Mouse (Mus musculus) gastrocnemius, postnatal 10 days (tissue): ENCODE measurements at regions not wholly inside any gene's neighbourhood (a gene's known extent, or its start where the extent isn't known, plus 50 kb on each side); places are given as distances from the start of the nearest gene placed in this dataset.

Source experiments
- DNase-seq: peaks from one replicate; pipeline ENCODE4 v3.0.0; 2021; ENCODE audit warnings: mixed read lengths

GRCm38 (mm10) chr7:98768460-98768859 is 65.6 kb downstream of the Thap12 start:
- no peak for DNase-seq

- DNase-seq = no peak
These were observed 65.7 kb upstream of the Wnt11 start for GRCm38 (mm10) chr7:98769111-98769734.

DNA sequence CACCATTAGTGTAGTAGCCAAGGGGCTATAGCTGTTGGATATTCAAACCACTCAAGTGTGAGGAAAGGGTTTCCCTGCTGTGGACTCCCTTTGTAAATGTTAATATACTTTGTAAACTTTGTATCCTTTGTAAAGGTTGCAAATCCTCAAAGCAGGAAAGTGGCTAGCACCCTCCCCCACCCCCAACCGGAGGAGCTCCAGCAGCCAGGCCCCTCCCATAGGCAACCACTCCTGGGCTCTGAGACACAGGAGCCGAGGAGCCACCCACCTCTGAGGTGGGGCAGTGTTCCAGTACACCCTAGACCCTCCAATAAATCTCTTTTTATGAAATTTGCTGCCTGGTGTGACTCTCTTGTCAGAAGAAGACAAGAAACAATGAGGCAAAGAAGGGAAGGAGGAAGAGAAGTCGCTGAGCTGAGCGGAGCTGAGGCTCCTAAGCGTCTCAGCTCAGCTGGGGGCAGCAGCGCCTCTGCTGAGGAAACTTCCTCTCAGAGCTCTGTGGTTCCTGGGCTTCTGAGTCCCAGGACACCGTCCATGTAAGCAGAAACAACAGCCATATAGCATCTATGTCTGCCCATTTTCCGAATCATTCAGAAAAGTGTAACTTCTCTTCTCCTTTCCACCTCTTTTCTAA is 64.5 kb upstream of the Wnt11 start:
- no peak for DNase-seq

DNA sequence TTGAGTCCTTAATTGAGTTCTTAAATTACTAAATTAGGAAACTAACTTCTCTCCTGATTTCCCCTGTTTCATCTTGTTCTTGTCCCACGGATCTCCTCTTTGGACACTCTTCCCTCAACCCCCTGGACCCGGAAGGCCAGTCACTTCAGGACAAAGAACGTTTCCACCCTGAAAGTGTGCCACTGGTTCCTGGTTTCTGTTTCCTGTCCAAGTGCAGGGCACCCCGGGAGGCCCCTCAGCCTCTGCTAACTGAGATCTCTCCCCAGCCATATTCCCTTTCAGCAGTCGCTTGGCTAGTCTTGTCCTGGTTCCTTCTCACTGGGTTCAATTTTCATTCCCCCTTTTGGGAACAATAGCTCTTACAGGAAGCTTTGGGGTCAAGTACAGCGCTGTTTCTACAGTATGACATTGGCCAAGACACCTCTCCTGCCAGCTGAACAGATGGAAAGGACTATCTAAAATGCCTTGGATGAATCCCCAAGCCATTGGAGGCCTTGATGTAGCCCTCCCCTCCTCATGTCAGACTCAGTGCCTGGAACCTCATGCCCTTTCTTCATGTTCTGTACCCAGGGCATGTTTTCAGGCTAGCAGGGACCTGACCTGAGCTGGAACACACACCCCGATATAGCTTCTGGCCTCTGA is 63.7 kb upstream of the Wnt11 start:
- no peak for DNase-seq

DNA sequence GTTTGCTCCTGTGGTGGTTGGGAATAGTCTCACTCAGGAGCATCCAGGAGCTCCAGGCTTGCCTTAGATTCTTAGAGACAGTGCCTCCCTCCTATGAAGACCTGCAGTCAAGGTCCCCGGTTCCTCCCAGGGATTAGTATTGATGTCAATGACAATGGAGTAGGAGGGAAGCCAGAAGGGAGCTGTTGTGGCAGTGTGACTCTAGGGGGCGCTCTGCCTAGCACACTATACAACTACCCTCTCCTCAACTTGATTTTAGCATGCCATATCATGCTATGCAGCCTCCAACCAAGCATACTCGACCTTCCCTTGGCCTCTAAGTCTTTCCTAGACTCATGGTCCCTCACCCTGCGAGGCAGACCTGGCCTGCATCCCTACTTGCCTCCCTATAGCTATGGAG is 60.3 kb upstream of the Wnt11 start:
- no peak for DNase-seq

DNA sequence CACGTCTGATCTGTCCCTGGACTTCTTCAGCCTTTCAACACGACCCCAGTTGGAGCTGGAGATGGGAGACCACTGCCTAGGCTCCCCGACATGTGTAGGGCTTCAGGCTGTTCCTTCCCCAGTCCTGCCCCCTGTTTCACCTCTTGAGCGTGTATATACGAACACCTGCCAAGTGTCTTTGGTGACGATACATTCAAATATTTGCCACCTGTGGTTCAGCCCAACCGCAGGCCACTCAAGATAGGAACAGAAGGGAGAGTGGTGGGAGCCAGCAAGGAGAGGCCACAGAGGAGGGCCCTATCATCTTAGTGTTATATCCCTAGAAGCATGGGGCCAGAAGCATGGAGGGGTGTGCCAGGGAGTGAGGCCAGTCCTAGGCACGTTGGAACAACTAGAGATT is 59.9 kb upstream of the Wnt11 start:
- DNase-seq = no peak

- no peak for DNase-seq
These were observed 57.5 kb upstream of the Wnt11 start for GRCm38 (mm10) chr7:98777304-98777849.

GRCm38 (mm10) chr7:98778929-98779328 is 56.0 kb upstream of the Wnt11 start:
- peak; percentile 80 for DNase-seq

DNA sequence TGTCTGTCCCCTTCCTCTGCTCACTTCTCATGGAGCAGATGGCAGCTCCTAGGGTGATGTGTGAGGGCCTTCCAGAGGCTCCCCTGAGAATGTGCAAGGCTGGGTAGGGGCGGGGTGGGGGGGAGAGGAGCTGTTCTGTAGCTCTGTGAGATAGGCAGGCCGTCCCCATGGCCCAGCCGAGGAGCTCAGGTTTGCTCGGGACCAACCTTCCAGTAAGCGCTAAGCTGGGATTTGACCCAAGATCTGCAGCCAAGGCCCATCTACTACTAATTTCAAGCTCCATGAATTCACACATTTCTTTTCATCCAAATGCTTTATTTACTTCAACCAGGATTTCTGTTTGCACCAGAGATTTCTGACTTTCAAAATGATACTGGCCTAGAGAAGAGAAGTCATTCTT is 51.4 kb upstream of the Wnt11 start:
- no peak for DNase-seq

DNA sequence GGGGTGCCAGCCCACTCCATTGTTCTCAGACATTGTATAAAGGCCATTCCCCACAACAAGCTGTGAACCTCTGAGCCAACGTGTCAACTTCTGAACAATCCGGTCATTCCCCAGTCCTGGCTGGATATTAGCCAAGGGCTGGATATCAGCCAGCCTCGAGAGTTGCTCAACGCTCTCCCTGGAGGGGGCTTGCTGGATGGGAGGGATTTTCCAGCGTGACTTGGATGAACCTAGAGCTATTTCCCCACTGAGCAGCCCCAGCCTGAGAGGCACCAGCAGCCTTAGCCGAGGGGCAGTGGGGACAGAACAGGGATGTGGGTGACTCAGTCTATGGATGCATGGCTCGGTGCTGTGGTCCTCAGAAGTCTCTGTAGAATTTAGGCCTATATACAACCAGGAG is 51.0 kb upstream of the Wnt11 start:
- peak; percentile 92 for DNase-seq

- DNase-seq = peak; percentile 56
These were observed 50.5 kb upstream of the Wnt11 start for GRCm38 (mm10) chr7:98784369-98784931.
